Mouse (Mus musculus): ENCODE measurements around the gene Hexdc. TPM values are rescaled to one million over a fixed set of nuclear protein-coding genes. Genes with fewer than 3 reads are reported as not detected.

Hexdc gene
- 31.6 and 32.5 TPM in 2 replicates for polyA plus RNA-seq (2015; fragmentation: Nextera tagmentation; extraction: Ambion mirVana)

DNA sequence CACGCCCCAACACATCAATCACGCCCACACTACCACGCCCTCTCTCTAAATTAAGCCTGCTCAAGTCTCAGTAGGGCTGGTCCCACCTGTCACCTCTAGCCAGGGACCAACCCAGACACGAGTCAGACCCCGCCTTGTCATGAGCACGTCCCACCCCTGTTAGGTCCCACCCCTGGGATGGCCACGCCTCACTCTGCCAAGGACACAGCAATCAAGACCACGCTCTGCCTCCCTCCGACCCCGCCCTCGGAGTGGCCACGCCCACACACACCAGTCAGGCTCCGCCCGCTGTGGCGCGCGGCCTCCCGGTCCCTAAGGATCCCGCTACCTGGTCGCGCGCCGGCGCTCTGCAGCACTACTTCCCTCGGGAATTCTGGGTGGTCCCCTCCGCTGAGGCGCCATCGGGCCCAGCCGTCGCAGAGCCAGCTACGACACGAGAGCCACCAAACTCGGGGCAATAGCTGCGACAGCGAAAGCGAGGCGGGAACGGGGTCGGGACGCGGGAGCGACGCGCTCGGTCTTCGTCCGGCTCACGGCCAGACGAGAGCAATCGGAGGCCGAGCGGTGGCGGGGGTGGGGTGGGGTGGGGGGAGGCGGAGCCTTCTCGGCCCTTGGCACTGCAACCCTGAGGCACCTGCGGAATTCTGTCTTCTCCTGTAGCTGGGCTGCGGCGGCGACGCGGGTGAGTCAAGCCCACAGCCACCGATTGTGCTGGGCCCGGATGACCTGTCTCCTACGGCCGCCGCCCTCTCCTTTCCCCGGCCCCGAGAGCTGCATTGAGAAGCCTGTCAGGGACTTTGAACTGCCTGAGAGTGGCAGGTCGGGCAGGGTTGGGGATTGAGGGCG lies at the start of gene Hexdc, which contains the start of gene Ogfod3:
Gene Hexdc, plus strand, starts transcription at position 273 of the 846 bp plus-strand sequence.
Gene Ogfod3, minus strand, starts transcription at position 551 of the 846 bp plus-strand sequence.
- WGBS, result under 1% methylated on average over 70 of the region's 70 CpGs
- peak; percentile 98 for ATAC-seq (ENCODE audit: low FRiP score, low read depth)
- peak within 1 kb of the TSS; percentile 83 for H3K9ac ChIP-seq
- H3K4me1 ChIP-seq (replicated peaks), result peaks cover 13% of the 10 kb centered on the region
- no peaks in the 10 kb centered on the region for H3K27me3 ChIP-seq
- H3K36me3 ChIP-seq, result peaks cover 3% of the 10 kb centered on the region; the same call in 1 of the 2 replicates
- peak within 1 kb of the TSS; percentile 94 for H3K27ac ChIP-seq (replicated peaks)
- H3K4me2 ChIP-seq, result peak within 1 kb of the TSS; percentile 73
- H3K9me3 ChIP-seq, result no peaks in the 10 kb centered on the region
- peak within 1 kb of the TSS; percentile 86 for H3K4me3 ChIP-seq

- Histone ChIP-seq H3K4me1 (replicated peaks) (peaks cover 17% of the 10 kb centered on the region), H3K36me3 (no peaks in the 10 kb centered on the region), H3K27me3 (peaks cover 18% of the 10 kb centered on the region), H3K27ac (replicated peaks) (no peak overlapping the region), H3K9ac (peak overlapping the region; percentile 47), H3K4me3 (peak overlapping the region; percentile 42), H3K4me2 (peak overlapping the region; percentile 88), H3K9me3 (no peaks in the 10 kb centered on the region)
- ATAC-seq (ENCODE audit: low FRiP score, low read depth), result peak; percentile 38; the same call in 1 of the 2 replicates
- WGBS, result 1% methylated on average over 45 of the region's 45 CpGs
Measured at GRCm38 (mm10) chr11:121156411-121156891, 47.8 kb upstream of the Hexdc start.

DNA sequence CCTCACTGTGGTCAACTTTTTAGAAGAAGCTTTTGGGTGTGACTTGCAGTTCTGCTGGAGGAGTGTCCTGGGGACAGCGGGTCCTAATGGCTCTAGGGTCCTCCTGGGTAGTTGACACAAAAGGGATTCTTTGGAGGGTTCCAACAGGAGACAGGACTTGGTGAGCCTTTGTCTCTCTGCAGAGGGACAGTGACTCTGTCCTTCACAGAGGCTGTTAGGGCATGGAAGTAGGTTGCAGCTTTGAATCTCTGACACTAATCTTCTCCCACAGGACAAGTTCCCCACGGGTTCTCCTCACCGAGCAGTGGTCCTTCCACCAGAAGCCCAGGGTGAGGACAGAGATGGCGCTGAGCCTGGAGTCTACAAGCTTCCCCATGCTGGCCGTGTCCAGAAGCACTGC lies 44.3 kb upstream of the Hexdc start, which contains the start of gene Uts2r:
Gene Uts2r, plus strand, starts transcription at position 301 of the 400 bp plus-strand sequence.
- ATAC-seq (ENCODE audit: low FRiP score, low read depth), result no peak
- peaks cover 12% of the 10 kb centered on the region for H3K4me1 ChIP-seq (replicated peaks)
- no peaks in the 10 kb centered on the region for H3K9me3 ChIP-seq
- no peak within 1 kb of the TSS for H3K4me2 ChIP-seq
- no peaks in the 10 kb centered on the region for H3K36me3 ChIP-seq
- no peak within 1 kb of the TSS for H3K4me3 ChIP-seq
- peaks cover 18% of the 10 kb centered on the region for H3K27me3 ChIP-seq
- no peak within 1 kb of the TSS for H3K9ac ChIP-seq
- 90% methylated on average over 5 of the region's 5 CpGs for WGBS
- no peak within 1 kb of the TSS for H3K27ac ChIP-seq (replicated peaks)

DNA sequence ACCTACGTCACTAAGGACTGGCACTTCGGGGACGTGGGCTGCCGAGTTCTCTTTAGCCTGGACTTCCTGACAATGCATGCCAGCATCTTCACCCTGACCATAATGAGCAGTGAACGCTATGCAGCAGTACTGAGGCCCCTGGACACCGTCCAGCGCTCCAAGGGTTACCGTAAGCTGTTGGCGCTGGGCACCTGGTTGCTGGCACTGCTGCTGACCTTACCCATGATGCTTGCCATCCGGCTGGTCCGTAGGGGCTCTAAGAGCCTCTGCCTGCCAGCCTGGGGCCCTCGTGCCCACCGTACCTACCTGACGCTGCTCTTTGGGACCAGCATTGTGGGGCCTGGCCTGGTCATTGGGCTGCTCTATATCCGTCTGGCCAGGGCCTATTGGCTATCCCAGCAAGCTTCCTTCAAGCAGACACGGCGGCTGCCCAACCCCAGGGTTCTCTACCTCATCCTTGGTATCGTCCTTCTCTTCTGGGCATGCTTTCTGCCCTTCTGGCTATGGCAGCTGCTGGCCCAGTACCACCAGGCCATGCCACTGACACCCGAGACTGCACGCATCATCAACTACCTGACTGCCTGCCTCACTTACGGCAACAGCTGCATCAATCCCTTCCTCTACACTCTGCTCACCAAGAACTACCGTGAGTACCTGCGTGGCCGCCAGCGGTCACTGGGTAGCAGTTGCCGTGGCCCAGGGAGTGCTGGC lies 43.4 kb upstream of the Hexdc start:
- Histone ChIP-seq H3K4me2 (no peak overlapping the region), H3K9ac (no peak overlapping the region), H3K9me3 (no peaks in the 10 kb centered on the region), H3K27me3 (peaks cover 18% of the 10 kb centered on the region), H3K36me3 (no peaks in the 10 kb centered on the region), H3K27ac (replicated peaks) (no peak overlapping the region), H3K4me1 (replicated peaks) (peaks cover 12% of the 10 kb centered on the region), H3K4me3 (no peak overlapping the region)
- WGBS, result 93% methylated on average over 26 of the region's 26 CpGs
- ATAC-seq (ENCODE audit: low FRiP score, low read depth), result no peak

- Histone ChIP-seq H3K4me2 (no peak overlapping the region), H3K27ac (replicated peaks) (no peak overlapping the region), H3K4me1 (replicated peaks) (no peaks in the 10 kb centered on the region), H3K9ac (no peak overlapping the region), H3K36me3 (no peaks in the 10 kb centered on the region), H3K9me3 (no peaks in the 10 kb centered on the region), H3K4me3 (no peak overlapping the region), H3K27me3 (no peaks in the 10 kb centered on the region)
- ATAC-seq (ENCODE audit: low FRiP score, low read depth), result no peak
- 92% methylated on average over 4 of the region's 4 CpGs for WGBS
Measured at GRCm38 (mm10) chr11:121163751-121164150, 40.5 kb upstream of the Hexdc start.

- 72% methylated on average over 5 of the region's 5 CpGs for WGBS
- Histone ChIP-seq H3K27me3 (no peaks in the 10 kb centered on the region), H3K4me3 (no peak overlapping the region), H3K27ac (replicated peaks) (no peak overlapping the region), H3K4me2 (no peak overlapping the region), H3K9ac (no peak overlapping the region), H3K36me3 (no peaks in the 10 kb centered on the region), H3K9me3 (no peaks in the 10 kb centered on the region), H3K4me1 (replicated peaks) (no peaks in the 10 kb centered on the region; the same call in 1 of the 2 replicates)
- ATAC-seq (ENCODE audit: low FRiP score, low read depth), result no peak
Measured at GRCm38 (mm10) chr11:121173203-121173602, 31.0 kb upstream of the Hexdc start.

DNA sequence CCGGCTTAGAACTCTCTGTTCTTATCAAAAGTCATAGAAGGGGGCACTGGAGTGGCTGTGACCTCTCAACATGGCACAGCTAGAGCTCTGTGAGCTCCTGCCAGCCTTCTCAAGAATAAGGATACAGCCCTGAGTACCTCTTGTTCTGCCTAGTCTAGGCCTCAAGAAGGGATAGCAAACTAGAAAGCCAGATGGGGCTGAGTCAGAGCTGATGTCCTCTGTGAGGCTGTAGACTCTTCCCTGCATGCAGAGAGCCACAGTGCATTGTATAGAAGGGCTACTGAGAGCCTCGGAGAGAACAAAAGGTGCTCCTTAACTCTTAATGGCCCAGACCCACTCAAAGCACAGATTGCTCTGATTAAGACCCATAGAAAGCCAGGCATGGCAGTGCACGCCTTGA lies 30.0 kb upstream of the Hexdc start:
- Histone ChIP-seq H3K9ac (no peak overlapping the region), H3K4me2 (no peak overlapping the region)

GRCm38 (mm10) chr11:121176285-121177270 lies 27.7 kb upstream of the Hexdc start:
- WGBS, result 57% methylated on average over 12 of the region's 12 CpGs
- Histone ChIP-seq H3K27me3 (no peaks in the 10 kb centered on the region), H3K4me1 (replicated peaks) (no peaks in the 10 kb centered on the region; the same call in 1 of the 2 replicates), H3K4me2 (no peak overlapping the region), H3K9me3 (no peaks in the 10 kb centered on the region), H3K36me3 (peaks cover 8% of the 10 kb centered on the region; the same call in 1 of the 2 replicates), H3K27ac (replicated peaks) (no peak overlapping the region), H3K4me3 (no peak overlapping the region), H3K9ac (no peak overlapping the region)
- ATAC-seq (ENCODE audit: low FRiP score, low read depth), result no peak; the same call in 1 of the 2 replicates

More for the DNA sequence above, 30.0 kb upstream of the Hexdc start:
- Histone ChIP-seq H3K4me1 (replicated peaks) (no peaks in the 10 kb centered on the region; the same call in 1 of the 2 replicates), H3K9me3 (no peaks in the 10 kb centered on the region), H3K4me3 (no peak overlapping the region), H3K27ac (replicated peaks) (no peak overlapping the region), H3K36me3 (no peaks in the 10 kb centered on the region), H3K27me3 (no peaks in the 10 kb centered on the region)
- ATAC-seq (ENCODE audit: low FRiP score, low read depth), result no peak
- 48% methylated on average over 3 of the region's 3 CpGs for WGBS

DNA sequence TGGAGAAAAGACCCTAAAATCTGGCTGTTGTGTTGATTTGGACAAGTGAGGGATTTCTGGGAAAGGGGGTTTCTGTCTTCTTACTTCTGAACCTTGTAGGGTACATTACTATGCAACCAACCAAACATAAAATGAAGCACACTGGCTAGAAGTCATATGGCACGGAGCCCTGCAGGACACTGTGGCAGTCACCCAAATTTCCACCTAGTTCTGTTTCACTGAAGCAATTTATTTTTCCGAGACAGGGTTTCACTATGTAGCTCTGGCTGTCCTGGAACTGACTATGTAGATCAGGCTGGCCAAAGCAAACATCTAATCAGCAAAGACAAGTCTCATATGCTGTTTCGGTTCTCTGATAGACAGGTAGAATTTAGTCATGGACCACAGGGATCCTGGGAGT lies 14.6 kb upstream of the Hexdc start:
- no peak overlapping the region for H3K4me3 ChIP-seq
- no peak overlapping the region for H3K27ac ChIP-seq (replicated peaks)
- H3K4me1 ChIP-seq (replicated peaks), result no peaks in the 10 kb centered on the region
- 0 out of 2 replicates have a peak, but pooled peaks cover 5% of the 10 kb centered on the region for H3K36me3 ChIP-seq
- no peak overlapping the region for H3K9ac ChIP-seq
- no peaks in the 10 kb centered on the region for H3K27me3 ChIP-seq
- ATAC-seq (ENCODE audit: low FRiP score, low read depth), result no peak
- no peak overlapping the region for H3K4me2 ChIP-seq
- 80% methylated on average over 3 of the region's 3 CpGs for WGBS
- no peaks in the 10 kb centered on the region for H3K9me3 ChIP-seq

DNA sequence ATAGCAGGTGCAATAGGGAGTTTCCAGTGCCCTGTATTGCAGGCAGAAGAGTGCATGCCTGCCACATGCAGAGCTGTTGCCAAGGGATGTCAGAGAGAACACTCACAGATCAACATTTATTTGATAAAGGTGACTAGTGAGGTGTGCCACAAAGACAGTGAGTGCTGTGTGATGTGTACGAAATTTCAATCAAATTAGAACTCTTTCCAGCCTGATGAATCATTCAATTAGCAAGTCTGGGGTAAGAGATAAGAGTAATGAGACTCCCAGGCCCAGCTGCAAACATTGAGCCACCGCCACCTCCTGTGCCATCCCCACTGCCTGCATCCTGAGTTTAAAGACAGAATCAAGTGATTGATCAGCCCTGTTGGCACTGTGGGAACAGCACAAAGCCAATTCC lies 11.5 kb upstream of the Hexdc start:
- 78% methylated on average over 2 of the region's 2 CpGs for WGBS

GRCm38 (mm10) chr11:121193415-121193814 lies 10.8 kb upstream of the Hexdc start:
- no peak for ATAC-seq (ENCODE audit: low FRiP score, low read depth)
- WGBS, result 85% methylated on average over 3 of the region's 3 CpGs
- Histone ChIP-seq H3K4me2 (no peak overlapping the region), H3K4me1 (replicated peaks) (no peaks in the 10 kb centered on the region), H3K27ac (replicated peaks) (no peak overlapping the region), H3K36me3 (no peaks in the 10 kb centered on the region), H3K27me3 (no peaks in the 10 kb centered on the region), H3K9ac (no peak overlapping the region), H3K4me3 (no peak overlapping the region), H3K9me3 (no peaks in the 10 kb centered on the region)

More for the DNA sequence above, 11.5 kb upstream of the Hexdc start:
- Histone ChIP-seq H3K9ac (no peak overlapping the region), H3K27ac (replicated peaks) (no peak overlapping the region), H3K27me3 (no peaks in the 10 kb centered on the region), H3K4me2 (no peak overlapping the region), H3K4me1 (replicated peaks) (no peaks in the 10 kb centered on the region), H3K36me3 (no peaks in the 10 kb centered on the region), H3K9me3 (no peaks in the 10 kb centered on the region), H3K4me3 (no peak overlapping the region)
- no peak for ATAC-seq (ENCODE audit: low FRiP score, low read depth)
